Mouse (Mus musculus) E14TG2a.4 (cell line): ENCODE measurements around the gene Nbas.

Experiments used
- H3K27me3 ChIP-seq: 2 replicates; pipeline ENCODE4 v1.6.1; 2014; ENCODE audit warnings: low read length, control low read depth; ENCODE audit not compliant: insufficient read depth
- H3K36me3 ChIP-seq: 2 replicates; pipeline ENCODE4 v1.6.1; 2014; ENCODE audit warnings: low read length, control low read depth; ENCODE audit not compliant: insufficient read depth
- H3K4me1 ChIP-seq: replicated peaks from 2 replicates; pipeline ENCODE4 v1.6.1; 2014; ENCODE audit warnings: low read depth, low read length, control low read depth
- H3K4me3 ChIP-seq: replicated peaks from 2 replicates; pipeline ENCODE4 v1.5.1; 2014; ENCODE audit warnings: mild to moderate bottlenecking, low read length
- H3K9me3 ChIP-seq: 2 replicates; pipeline ENCODE4 v1.6.1; 2014; ENCODE audit warnings: low read length, control low read depth
- CTCF ChIP-seq: conservative IDR thresholded peaks from 2 replicates; pipeline ENCODE4 v1.5.1; 2014; ENCODE audit warnings: low read length
- NANOG ChIP-seq: IDR thresholded peaks from 2 replicates; pipeline ENCODE4 v1.6.1; 2014; ENCODE audit warnings: borderline replicate concordance, low read length, mixed read lengths
- POU5F1 ChIP-seq: IDR thresholded peaks from 2 replicates; pipeline ENCODE4 v1.6.1; 2014; ENCODE audit warnings: low read length, borderline replicate concordance

Gene Nbas

GRCm38 (mm10) chr12:13291453-13291852 is 22.5 kb downstream of the Nbas start:
- Histone ChIP-seq H3K27me3 (no peaks in the 10 kb centered on the region), H3K4me1 (no peaks in the 10 kb centered on the region), H3K9me3 (no peaks in the 10 kb centered on the region), H3K4me3 (no peak overlapping the region), H3K36me3 (no peaks in the 10 kb centered on the region)
- TF ChIP-seq NANOG: no peak
- TF ChIP-seq POU5F1: no peak
- TF ChIP-seq CTCF: no peak

- Histone ChIP-seq H3K9me3 (no peaks in the 10 kb centered on the region), H3K27me3 (no peaks in the 10 kb centered on the region), H3K36me3 (no peaks in the 10 kb centered on the region), H3K4me3 (no peak overlapping the region), H3K4me1 (no peaks in the 10 kb centered on the region; the same call in 1 of the 2 replicates)
- no peak for TF ChIP-seq NANOG
- TF ChIP-seq CTCF: no peak
- no peak for TF ChIP-seq POU5F1
Measured at GRCm38 (mm10) chr12:13293421-13293881, 24.5 kb downstream of the Nbas start.

GRCm38 (mm10) chr12:13303037-13303436 is 34.1 kb downstream of the Nbas start:
- TF ChIP-seq NANOG: no peak
- TF ChIP-seq CTCF: no peak
- TF ChIP-seq POU5F1: no peak

GRCm38 (mm10) chr12:13313966-13314365 is 45.0 kb downstream of the Nbas start:
- Histone ChIP-seq H3K4me3 (no peak overlapping the region), H3K36me3 (0 out of 2 replicates have a peak, but pooled peaks cover 3% of the 10 kb centered on the region), H3K9me3 (no peaks in the 10 kb centered on the region), H3K27me3 (no peaks in the 10 kb centered on the region), H3K4me1 (no peaks in the 10 kb centered on the region)
- no peak for TF ChIP-seq NANOG

More at GRCm38 (mm10) chr12:13303037-13303436, 34.1 kb downstream of the Nbas start:
- peaks cover 3% of the 10 kb centered on the region; the same call in 1 of the 2 replicates for H3K36me3 ChIP-seq
- H3K9me3 ChIP-seq: no peaks in the 10 kb centered on the region
- H3K27me3 ChIP-seq: no peaks in the 10 kb centered on the region
- H3K4me1 ChIP-seq: no peaks in the 10 kb centered on the region
- no peak overlapping the region for H3K4me3 ChIP-seq

- Histone ChIP-seq H3K9me3 (no peaks in the 10 kb centered on the region), H3K4me1 (no peaks in the 10 kb centered on the region), H3K27me3 (no peaks in the 10 kb centered on the region), H3K4me3 (no peak overlapping the region), H3K36me3 (0 out of 2 replicates have a peak, but pooled peaks cover 3% of the 10 kb centered on the region)
- TF ChIP-seq CTCF: no peak
- TF ChIP-seq NANOG: no peak
Measured at GRCm38 (mm10) chr12:13314384-13314783, 45.5 kb downstream of the Nbas start.

DNA sequence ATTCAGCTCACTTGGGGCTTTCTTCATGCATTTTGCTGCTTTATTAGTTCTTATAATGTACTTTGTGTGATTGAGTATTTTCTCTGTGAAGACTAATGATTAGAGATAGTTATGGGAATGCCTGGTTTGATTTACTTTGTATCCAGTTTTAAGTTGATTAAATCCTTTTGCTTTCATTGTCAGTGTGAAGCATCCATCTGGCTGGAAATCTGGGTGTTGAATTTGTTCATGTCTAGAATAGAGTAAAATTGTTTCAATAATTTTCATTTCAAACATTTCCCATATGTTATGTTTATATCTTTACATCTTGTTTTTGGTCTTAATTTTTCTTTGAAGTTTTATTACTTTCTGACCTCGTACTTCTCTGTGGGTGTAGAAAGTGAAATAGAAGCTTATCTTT is 46.1 kb downstream of the Nbas start:
- TF ChIP-seq POU5F1 (no peak), CTCF (no peak), NANOG (no peak)
- Histone ChIP-seq H3K36me3 (0 out of 2 replicates have a peak, but pooled peaks cover 2% of the 10 kb centered on the region), H3K4me3 (no peak overlapping the region), H3K9me3 (no peaks in the 10 kb centered on the region), H3K27me3 (no peaks in the 10 kb centered on the region), H3K4me1 (no peaks in the 10 kb centered on the region)

DNA sequence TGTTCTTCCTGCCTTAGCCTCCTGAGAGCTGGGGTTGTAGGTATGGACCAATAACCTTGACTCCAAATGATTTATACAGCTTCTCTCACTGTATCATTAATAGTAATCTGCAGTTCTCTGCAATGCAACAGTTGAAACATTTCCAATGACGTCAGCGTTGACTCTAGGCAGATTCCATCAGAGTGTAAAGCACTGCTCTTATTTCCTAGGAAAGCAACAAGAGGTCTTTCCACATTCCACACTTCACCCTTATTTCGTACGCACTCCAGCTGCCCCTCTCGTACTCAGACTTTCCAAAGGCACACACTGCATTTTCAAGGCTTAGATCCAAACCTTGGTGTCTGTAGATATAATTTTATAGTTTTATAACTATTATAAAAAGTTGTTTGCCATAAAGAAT is 73.6 kb downstream of the Nbas start:
- Histone ChIP-seq H3K4me3 (no peak overlapping the region), H3K27me3 (no peaks in the 10 kb centered on the region), H3K9me3 (no peaks in the 10 kb centered on the region), H3K4me1 (no peaks in the 10 kb centered on the region), H3K36me3 (peaks cover 7% of the 10 kb centered on the region)
- TF ChIP-seq POU5F1: no peak
- no peak for TF ChIP-seq NANOG
- TF ChIP-seq CTCF: no peak

- TF ChIP-seq CTCF (no peak), NANOG (no peak), POU5F1 (no peak)
- H3K4me1 ChIP-seq: peaks cover 33% of the 10 kb centered on the region
- H3K9me3 ChIP-seq: no peaks in the 10 kb centered on the region
- H3K4me3 ChIP-seq: no peak overlapping the region
- H3K27me3 ChIP-seq: no peaks in the 10 kb centered on the region
- H3K36me3 ChIP-seq: 0 out of 2 replicates have a peak, but pooled peaks cover 4% of the 10 kb centered on the region
Measured at GRCm38 (mm10) chr12:13356201-13356600, 87.3 kb downstream of the Nbas start.

GRCm38 (mm10) chr12:13356769-13357168 is 87.8 kb downstream of the Nbas start:
- H3K4me1 ChIP-seq: peaks cover 33% of the 10 kb centered on the region
- 0 out of 2 replicates have a peak, but pooled peaks cover 4% of the 10 kb centered on the region for H3K36me3 ChIP-seq
- H3K27me3 ChIP-seq: no peaks in the 10 kb centered on the region
- TF ChIP-seq NANOG: no peak
- no peak for TF ChIP-seq POU5F1
- TF ChIP-seq CTCF: no peak
- no peak overlapping the region for H3K4me3 ChIP-seq
- no peaks in the 10 kb centered on the region for H3K9me3 ChIP-seq
